Mouse (Mus musculus): ENCODE results near the gene Ebf1.

- TF ChIP-seq EP300 (IDR thresholded peaks at IDR 0.05; ENCODE audit: insufficient read depth, low read depth, low read length) (no peak), POLR2A (IDR thresholded peaks at IDR 0.05; ENCODE audit: insufficient read depth, low read length) (no peak), CTCF (IDR thresholded peaks at IDR 0.05; ENCODE audit: low read depth, low read length) (no peak)
Observed at GRCm38 (mm10) chr11:44702716-44703486, 85.8 kb downstream of the Ebf1 start.
